Mouse (Mus musculus): ENCODE data around the gene Zfp219. TPM values are rescaled to one million over a fixed set of nuclear protein-coding genes. Genes with fewer than 3 reads are reported as not detected.
"Not testable (repeated sequence)": the region's sequence is repeated elsewhere in the genome, so short reads cannot be mapped to it uniquely, and the experiment has no call there.

Gene Zfp219
- total RNA-seq (2021), result 10 to 100 TPM; 51.9 to 62.1 TPM
- long read RNA-seq, experiment 1, transcript Zfp219-212 (4 exons, 2,812 nt), result minor isoform, 6 of 62 reads
- long read RNA-seq, experiment 1, transcript Zfp219-201 (5 exons, 2,933 nt), result minor isoform, 5 of 62 reads
- long read RNA-seq, experiment 1, transcript Zfp219-204 (5 exons, 2,804 nt), result major isoform, 16 of 62 reads
- long read RNA-seq, experiment 1, partial matches to known transcripts, result 21 of 62 reads
- long read RNA-seq, experiment 1, other reads (novel, unspliced or antisense), result 14 of 62 reads
- long read RNA-seq, experiment 2, transcript Zfp219-204 (5 exons, 2,804 nt), result major isoform, 5 of 20 reads
- long read RNA-seq, experiment 2, partial matches to known transcripts, result 2 of 20 reads
- long read RNA-seq, experiment 2, other reads (novel, unspliced or antisense), result 12 of 20 reads

GRCm38 (mm10) chr14:52020486-52021137, at the start of gene Zfp219:
Gene Zfp219 (minus strand): TSS chr14:52020733.
- DNase-seq, result peak; percentile 76 to 79

GRCm38 (mm10) chr14:52066135-52066534, 45.6 kb upstream of the Zfp219 start:
- no peak for DNase-seq

- DNase-seq, result no peak
Observed at GRCm38 (mm10) chr14:52061798-52062197, 41.3 kb upstream of the Zfp219 start.

- DNase-seq, result no peak
Observed at GRCm38 (mm10) chr14:52060800-52061199, 40.3 kb upstream of the Zfp219 start.

GRCm38 (mm10) chr14:52059982-52060381, 39.4 kb upstream of the Zfp219 start:
- no peak for DNase-seq

- DNase-seq, result not testable (repeated sequence)
Observed at GRCm38 (mm10) chr14:52052720-52053119, 32.2 kb upstream of the Zfp219 start.

- no peak for DNase-seq
Observed at GRCm38 (mm10) chr14:52045966-52046565, 25.5 kb upstream of the Zfp219 start.

- peak in 1 of 2 experiments; percentile 26 for DNase-seq
Observed at GRCm38 (mm10) chr14:52044901-52045678, 24.6 kb upstream of the Zfp219 start.

GRCm38 (mm10) chr14:52043446-52043845, 22.9 kb upstream of the Zfp219 start:
- no peak for DNase-seq

- not testable (repeated sequence) for DNase-seq
Observed at GRCm38 (mm10) chr14:52042359-52042758, 21.8 kb upstream of the Zfp219 start, which contains the start of gene Olfr221. Gene Olfr221 (minus strand): TSS chr14:52042459.

- no peak for DNase-seq
Observed at GRCm38 (mm10) chr14:52039332-52039731, 18.8 kb upstream of the Zfp219 start.

- DNase-seq, result no peak
Observed at GRCm38 (mm10) chr14:52035926-52036325, 15.4 kb upstream of the Zfp219 start.

GRCm38 (mm10) chr14:52026342-52026741, 5.8 kb upstream of the Zfp219 start:
- DNase-seq, result no peak

- DNase-seq, result no peak
Observed at GRCm38 (mm10) chr14:52024133-52024532, 3.6 kb upstream of the Zfp219 start.

- DNase-seq, result peak; percentile 93 to 95
Observed at GRCm38 (mm10) chr14:52022709-52023459, 2.4 kb upstream of the Zfp219 start.

- no peak for DNase-seq
Observed at GRCm38 (mm10) chr14:52022244-52022708, 1.7 kb upstream of the Zfp219 start.

- no peak for DNase-seq
Observed at GRCm38 (mm10) chr14:52021568-52022212, 1.2 kb upstream of the Zfp219 start.

GRCm38 (mm10) chr14:52021138-52021529, 601 bp upstream of the Zfp219 start:
- no peak for DNase-seq

- peak; percentile 98 for DNase-seq
Observed at GRCm38 (mm10) chr14:52019590-52020340, 768 bp downstream of the Zfp219 start.

- DNase-seq, result no peak
Observed at GRCm38 (mm10) chr14:52019051-52019589, 1.4 kb downstream of the Zfp219 start.

Measured in adrenal gland, postnatal 36 days (tissue).